Mouse (Mus musculus) small intestine, adult 2 months (tissue): ENCODE measurements around the gene Dhx57. TPM values are rescaled to one million over a fixed set of nuclear protein-coding genes. Genes with fewer than 3 reads are reported as not detected.

Experiments
- H3K27ac ChIP-seq: fragments of 200-500 bp; 2 replicates; pipeline ENCODE4 v1.5.1; 2012; ENCODE audit warnings: low read depth, low read length, control low read depth, inconsistent platforms; ENCODE audit not compliant: insufficient read depth
- H3K27me3 ChIP-seq: fragments of 200-500 bp; 2 replicates; pipeline ENCODE4 v1.6.1; 2012; ENCODE audit warnings: mild to moderate bottlenecking, moderate library complexity, low read length, inconsistent platforms; ENCODE audit not compliant: control insufficient read depth, insufficient read depth
- H3K36me3 ChIP-seq: fragments of 200-500 bp; 2 replicates; pipeline ENCODE4 v1.6.1; 2012; ENCODE audit warnings: mild to moderate bottlenecking, low read length, control low read depth, inconsistent platforms; ENCODE audit not compliant: control insufficient read depth, insufficient read depth
- H3K4me1 ChIP-seq: fragments of 200-500 bp; 2 replicates; pipeline ENCODE4 v1.6.1; 2012; ENCODE audit warnings: low read length, inconsistent platforms, mixed read lengths; ENCODE audit not compliant: control insufficient read depth, insufficient read depth, insufficient read length
- H3K4me3 ChIP-seq: fragments of 200-500 bp; 2 replicates; pipeline ENCODE4 v1.5.1; 2012; ENCODE audit warnings: low read depth, mild to moderate bottlenecking, control low read depth, inconsistent platforms, low read length, moderate library complexity
- CTCF ChIP-seq: fragments of 200-500 bp; IDR thresholded peaks from 2 replicates; pipeline ENCODE4 v1.5.1; 2012; ENCODE audit warnings: low read depth, mild to moderate bottlenecking, control low read depth, inconsistent platforms, low read length, moderate library complexity, mixed read lengths; ENCODE audit not compliant: insufficient replicate concordance, insufficient read length; ENCODE audit errors: extremely low read depth
- POLR2A ChIP-seq: fragments of 200-500 bp; IDR thresholded peaks from 2 replicates; pipeline ENCODE4 v1.6.1; 2012; ENCODE audit warnings: low read depth, mild to moderate bottlenecking, control low read depth, inconsistent platforms, low read length, moderate library complexity
- WGBS: fragments of 180-500 bp; shearing (Covaris S2); methylation state at CpG from one replicate; pipeline ENCODE4 v1.1.7; 2018; 5-methylcytosine and 5-hydroxymethylcytosine counted together
- polyA plus RNA-seq: library from polyadenylated mRNA; depleted of rRNA; stranded (reverse); fragments of >200 nt; gene quantifications from 2 replicates; pipeline ENCODE4 v1.2.3, GENCODE M21; 2012; rRNA removed

The Dhx57 gene
- polyA plus RNA-seq, 1 experiment, result 4.6 TPM

DNA sequence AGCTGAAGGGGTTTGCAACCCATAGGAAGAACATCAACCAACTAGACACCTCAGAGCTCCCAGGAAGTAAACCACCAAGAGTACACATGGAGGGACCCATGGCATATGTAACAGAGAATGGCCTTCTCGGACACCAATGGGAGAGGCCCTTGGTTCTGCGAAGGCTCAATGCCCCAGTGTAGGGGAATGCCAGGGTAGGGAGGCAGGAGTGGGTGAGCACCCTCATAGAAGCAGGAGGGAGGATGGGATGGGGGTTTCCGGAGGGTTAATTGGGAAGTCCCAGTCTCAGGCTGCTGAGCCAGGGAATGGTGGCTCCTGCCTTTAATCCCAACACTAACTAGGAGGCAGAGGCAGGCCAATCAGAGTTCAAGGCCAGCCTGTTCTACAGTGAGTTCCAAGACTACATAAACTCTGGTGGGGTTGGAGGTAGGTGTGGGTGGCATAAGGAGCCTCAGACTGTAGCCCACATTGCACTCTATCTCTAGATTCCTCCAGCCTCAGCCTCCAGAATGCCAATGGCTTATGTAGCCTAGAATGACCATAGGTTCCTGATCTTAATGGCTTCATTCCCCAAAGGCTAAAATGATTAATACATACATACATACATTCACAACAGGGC, 91.0 kb downstream of the Dhx57 start:
- H3K36me3 ChIP-seq, result peaks cover 48% of the 10 kb centered on the region
- TF ChIP-seq CTCF (no peak), POLR2A (no peak)
- WGBS, result 96% methylated on average over 3 of the region's 3 CpGs

GRCm38 (mm10) chr17:80193075-80193474, 97.2 kb downstream of the Dhx57 start:
- no peak overlapping the region for H3K4me3 ChIP-seq
- no peak overlapping the region for H3K27ac ChIP-seq
- no peaks in the 10 kb centered on the region for H3K27me3 ChIP-seq
- H3K36me3 ChIP-seq, result peaks cover 17% of the 10 kb centered on the region; the same call in 1 of the 2 replicates
- 56% methylated on average over 5 of the region's 5 CpGs for WGBS
- H3K4me1 ChIP-seq, result no peaks in the 10 kb centered on the region
- TF ChIP-seq POLR2A (no peak), CTCF (no peak)

More for the DNA sequence above, 91.0 kb downstream of the Dhx57 start:
- no peaks in the 10 kb centered on the region for H3K4me1 ChIP-seq
- no peak overlapping the region for H3K27ac ChIP-seq
- no peaks in the 10 kb centered on the region for H3K27me3 ChIP-seq
- no peak overlapping the region for H3K4me3 ChIP-seq

Other genes with a start within 250 kb of the Dhx57 start
- gene Hnrnpll, start 228.1 kb downstream of the Dhx57 start, polyA plus RNA-seq, result 4.9 and 10.7 TPM in 2 replicates
- 24.1 and 67.4 TPM in 2 replicates for gene Galm, start 163.0 kb downstream of the Dhx57 start, polyA plus RNA-seq
- 8.1 and 16.2 TPM in 2 replicates for gene Srsf7, start 83.2 kb downstream of the Dhx57 start, polyA plus RNA-seq
- gene Ttc39d, start 83.0 kb downstream of the Dhx57 start, polyA plus RNA-seq, result not detected in 2 replicates
- 0.62 and 1.2 TPM in 2 replicates for gene Gemin6, start 66.0 kb downstream of the Dhx57 start, polyA plus RNA-seq
- gene Morn2, start 273 bp downstream of the Dhx57 start, polyA plus RNA-seq, result 0.66 and 0.72 TPM in 2 replicates
- gene Arhgef33, start 16.9 kb upstream of the Dhx57 start, polyA plus RNA-seq, result 0.11 and 0.28 TPM in 2 replicates
- 0.87 TPM in 1 of 2 replicates, not detected in the other for gene Gm10190, start 83.1 kb upstream of the Dhx57 start, polyA plus RNA-seq
- gene Sos1, start 190.0 kb upstream of the Dhx57 start, polyA plus RNA-seq, result 0.81 and 2.1 TPM in 2 replicates